ENCODE assay signal across 7 mouse cellular contexts in genomic region chr10:13500938-13501496, GRCm38 (mm10). TPM values are rescaled to one million over a fixed set of nuclear protein-coding genes. Genes with fewer than 3 reads are reported as not detected.
A peak's percentile ranks its signal among the peaks of the same experiment; 100 is the strongest.
DNase-seq lines count a peak whose midpoint lies in the region; ATAC-seq lines count a peak whose summit lies in the region.

No protein-coding gene starts in this region.

- intact Hi-C loops in gastrocnemius, postnatal 36 days (cut with DNase I): no loop called here
- intact Hi-C loops in left cerebral cortex, postnatal 25 days (cut with DNase I): loop anchor here (2.0 to 5.0 kb wide), 2 partner anchors 28 to 484 kb away; no protein-coding TSS in a partner anchor

- H3K4me2 ChIP-seq in intestine, embryonic 15.5 days (replicated peaks): peak overlapping the region; percentile 85

- no peaks in the 10 kb centered on the region for H3K27me3 ChIP-seq in intestine, embryonic 15.5 days (replicated peaks)
- 0 out of 2 replicates have a peak, but pooled peaks cover 13% of the 10 kb centered on the region for H3K27me3 ChIP-seq in midbrain, embryonic 10.5 days (ENCODE audit: low read depth, poor library complexity, severe bottlenecking)

- no peaks in the 10 kb centered on the region; the same call in none of the 2 replicates for H3K4me1 ChIP-seq in intestine, embryonic 15.5 days (replicated peaks)
- peaks cover 13% of the 10 kb centered on the region for H3K4me1 ChIP-seq in midbrain, embryonic 10.5 days

- ATAC-seq in intestine, embryonic 15.5 days: peak; percentile 98

- WGBS in intestine, embryonic 15.5 days: under 1% methylated on average over 30 of the region's 30 CpGs
- WGBS in midbrain, embryonic 10.5 days: 1% methylated on average over 30 of the region's 30 CpGs

- no peaks in the 10 kb centered on the region for H3K9me3 ChIP-seq in intestine, embryonic 15.5 days
- no peaks in the 10 kb centered on the region for H3K9me3 ChIP-seq in midbrain, embryonic 10.5 days (replicated peaks)

- H3K36me3 ChIP-seq in intestine, embryonic 15.5 days: no peaks in the 10 kb centered on the region
- peaks cover 4% of the 10 kb centered on the region; the same call in 1 of the 2 replicates for H3K36me3 ChIP-seq in midbrain, embryonic 10.5 days

- peak overlapping the region; percentile 65 for H3K9ac ChIP-seq in intestine, embryonic 15.5 days

- peak overlapping the region; percentile 34; the same call in 1 of the 2 replicates for H3K27ac ChIP-seq in intestine, embryonic 15.5 days
- peak overlapping the region; percentile 83 for H3K27ac ChIP-seq in midbrain, embryonic 10.5 days (replicated peaks)

- H3K4me3 ChIP-seq in intestine, embryonic 15.5 days (replicated peaks): peak overlapping the region; percentile 64
- peak overlapping the region; percentile 72 for H3K4me3 ChIP-seq in midbrain, embryonic 10.5 days

- DNase-seq in adrenal gland, adult 2 months: peak; percentile 92
- peak; percentile 68 for DNase-seq in embryo, embryonic 11.5 days (ENCODE audit: low read depth, low spot score)
- DNase-seq in gastrocnemius, postnatal 36 days: peak; percentile 75 to 81
- peak; percentile 87 to 89 for DNase-seq in left cerebral cortex, postnatal 25 days (ENCODE audit: low spot score in 2 of 2)
- DNase-seq in midbrain, embryonic 10.5 days (ENCODE audit: low spot score): peak; percentile 86
- peak; percentile 85 for DNase-seq in right cerebral cortex, postnatal 4 days

RNA-seq across cellular contexts. Expression of gene Fuca2, which starts 1.7 kb away (rescaled TPM):
- total RNA-seq in adrenal gland, adult 2 months (2021): 10 to 100 TPM; 19.6 to 22.3 TPM
- polyA plus RNA-seq in adrenal gland, adult 2 months (2012; rRNA removed): 8.9 and 11.7 TPM in 2 replicates
- 10 to 100 TPM; 10.8 TPM for total RNA-seq in gastrocnemius, postnatal 36 days (2021)
- 134 and 140 TPM in 2 replicates for polyA plus RNA-seq in intestine, embryonic 15.5 days (2015; fragmentation: Nextera tagmentation; extraction: Ambion mirVana)
- 10 to 100 TPM; 41.8 to 43.4 TPM for total RNA-seq in left cerebral cortex, postnatal 25 days (2021)
- polyA plus RNA-seq in midbrain, embryonic 10.5 days (2016; fragmentation: Nextera tagmentation; extraction: Ambion mirVana): 20.7 and 23.8 TPM in 2 replicates

RNA-seq across cellular contexts. Expression of gene Phactr2, which starts 26.8 kb away (rescaled TPM):
- 10 to 100 TPM; 26.8 to 27.2 TPM for total RNA-seq in adrenal gland, adult 2 months (2021)
- 6.4 and 8.0 TPM in 2 replicates for polyA plus RNA-seq in adrenal gland, adult 2 months (2012; rRNA removed)
- 10 to 100 TPM; 13.1 to 15.5 TPM for total RNA-seq in gastrocnemius, postnatal 36 days (2021)
- polyA plus RNA-seq in intestine, embryonic 15.5 days (2015; fragmentation: Nextera tagmentation; extraction: Ambion mirVana): 17.5 and 18.7 TPM in 2 replicates
- 10 to 100 TPM; 24.5 to 27.1 TPM for total RNA-seq in left cerebral cortex, postnatal 25 days (2021)
- 10.3 and 10.8 TPM in 2 replicates for polyA plus RNA-seq in midbrain, embryonic 10.5 days (2016; fragmentation: Nextera tagmentation; extraction: Ambion mirVana)

RNA-seq across cellular contexts. Expression of gene Adat2, which starts 51.7 kb away (rescaled TPM):
- 1 to 10 TPM; 3.2 to 4.8 TPM for total RNA-seq in adrenal gland, adult 2 months (2021)
- 1.4 and 1.6 TPM in 2 replicates for polyA plus RNA-seq in adrenal gland, adult 2 months (2012; rRNA removed)
- total RNA-seq in gastrocnemius, postnatal 36 days (2021): 1 to 10 TPM; 2.9 to 3.5 TPM
- polyA plus RNA-seq in intestine, embryonic 15.5 days (2015; fragmentation: Nextera tagmentation; extraction: Ambion mirVana): 3.3 and 4.0 TPM in 2 replicates
- total RNA-seq in left cerebral cortex, postnatal 25 days (2021): 1 to 10 TPM; 7.6 to 8.9 TPM
- polyA plus RNA-seq in midbrain, embryonic 10.5 days (2016; fragmentation: Nextera tagmentation; extraction: Ambion mirVana): 4.0 and 4.5 TPM in 2 replicates

RNA-seq across cellular contexts. Expression of gene Pex3, which starts 51.9 kb away (rescaled TPM):
- total RNA-seq in adrenal gland, adult 2 months (2021): 10 to 100 TPM; 32.2 to 44.4 TPM
- 7.3 and 9.2 TPM in 2 replicates for polyA plus RNA-seq in adrenal gland, adult 2 months (2012; rRNA removed)
- total RNA-seq in gastrocnemius, postnatal 36 days (2021): 1 to 10 TPM; 8.0 to 9.7 TPM
- polyA plus RNA-seq in intestine, embryonic 15.5 days (2015; fragmentation: Nextera tagmentation; extraction: Ambion mirVana): 19.4 and 21.0 TPM in 2 replicates
- 10 to 100 TPM; 24.3 to 27.7 TPM for total RNA-seq in left cerebral cortex, postnatal 25 days (2021)
- 18.9 and 19.3 TPM in 2 replicates for polyA plus RNA-seq in midbrain, embryonic 10.5 days (2016; fragmentation: Nextera tagmentation; extraction: Ambion mirVana)

Comparison
In these comparisons a context has a peak if more than half of its experiments do, and no peak if none do; other contexts are left out.
1. Peak in every context shown above with its lines: DNase-seq, ATAC-seq, H3K4me3 ChIP-seq and H3K27ac ChIP-seq.